Mouse (Mus musculus) megakaryocyte, embryonic 14.5 days (primary cell): Measurements from ENCODE around the gene Myl9.

Experiments
- FLI1 ChIP-seq: IDR thresholded peaks from 2 replicates; pipeline ENCODE4 v1.6.1; 2012; ENCODE audit warnings: low read length, inconsistent platforms, mixed read lengths
- GATA1 ChIP-seq: IDR thresholded peaks from 3 replicates; pipeline ENCODE4 v1.6.1; 2012; ENCODE audit warnings: mixed read lengths, low read length, inconsistent platforms, borderline replicate concordance

DNA sequence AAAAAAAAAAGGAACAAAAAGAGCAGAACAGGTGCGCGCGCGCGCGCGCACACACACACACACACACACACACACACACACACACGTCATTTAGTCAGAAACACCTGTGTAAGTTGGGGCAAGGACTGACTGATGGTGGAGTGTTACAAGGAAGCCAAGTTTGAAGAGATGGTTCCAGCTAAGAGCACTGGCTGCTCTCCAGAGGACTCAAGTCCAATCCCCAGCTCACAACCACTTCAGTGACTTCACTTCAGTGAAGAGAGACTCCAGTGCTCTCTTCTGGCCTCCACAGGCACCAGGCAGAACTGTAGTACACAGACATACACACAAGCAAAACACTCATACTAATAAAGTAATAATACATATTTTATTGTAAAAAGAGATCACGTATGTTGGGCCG lies 35.5 kb downstream of the Myl9 start:
- TF ChIP-seq FLI1 = no peak
- no peak for TF ChIP-seq GATA1
